Mouse (Mus musculus) CH12.LX (cell line): ENCODE results near the gene Itpk1. TPM values are rescaled to one million over a fixed set of nuclear protein-coding genes. Genes with fewer than 3 reads are reported as not detected.

Source experiments
- DNase-seq: peaks from one replicate; pipeline ENCODE4 v3.0.0-alpha.2; 2013; ENCODE audit errors: extremely low read depth
- H3K27ac ChIP-seq: 2 replicates; pipeline ENCODE4 v1.5.1; 2012; ENCODE audit warnings: low read depth, mild to moderate bottlenecking, control low read depth, moderate library complexity; ENCODE audit not compliant: insufficient read depth
- H3K27me3 ChIP-seq: replicated peaks from 2 replicates; pipeline ENCODE3; 2012; ENCODE audit warnings: inconsistent platforms
- H3K36me3 ChIP-seq, 2 experiments: replicated peaks in 1 of 2; 2 replicates each; pipeline versions ENCODE3 to v1.6.1; 2012; ENCODE audit warnings: inconsistent platforms in 1 of 2, low read length in 1 of 2, mild to moderate bottlenecking in 1 of 2, mixed read lengths in 1 of 2, moderate library complexity in 1 of 2; ENCODE audit not compliant: control insufficient read depth in 1 of 2, insufficient read depth in 1 of 2
- H3K4me1 ChIP-seq, 2 experiments: 2 replicates each; pipeline ENCODE4 v1.6.1; 2012; ENCODE audit warnings: inconsistent platforms in 1 of 2, moderate library complexity in 1 of 2; ENCODE audit not compliant: insufficient read depth in 2 of 2, control insufficient read depth in 1 of 2
- H3K4me2 ChIP-seq: 2 replicates; pipeline ENCODE4 v1.6.1; 2012; ENCODE audit warnings: low read depth, mild to moderate bottlenecking, control low read depth; ENCODE audit not compliant: poor library complexity, insufficient read depth, severe bottlenecking
- H3K4me3 ChIP-seq, 3 experiments: fragments of 150-350 bp in 1 of 3; sonication (generic) in 1 of 3; replicated peaks in 1 of 3; 2 replicates each; pipeline versions ENCODE3 to v1.5.1; 2011 to 2012; ENCODE audit warnings: low read depth in 2 of 3, low read length in 2 of 3, mild to moderate bottlenecking in 2 of 3, moderate library complexity in 2 of 3, control low read depth in 1 of 3, improper control_type of control experiment in 1 of 3, inconsistent platforms in 1 of 3, mixed read lengths in 1 of 3; ENCODE audit not compliant: poor library complexity in 1 of 3
- H3K79me2 ChIP-seq: replicated peaks from 2 replicates; pipeline ENCODE4 v1.6.1; 2012; ENCODE audit warnings: mild to moderate bottlenecking, moderate library complexity; ENCODE audit not compliant: control insufficient read depth, poor library complexity, insufficient read depth, severe bottlenecking; ENCODE audit errors: extremely low read depth
- H3K9ac ChIP-seq: 2 replicates; pipeline ENCODE4 v1.6.1; 2012; ENCODE audit warnings: low read depth, mild to moderate bottlenecking, control low read depth, moderate library complexity; ENCODE audit not compliant: insufficient read depth
- H3K9me3 ChIP-seq: replicated peaks from 2 replicates; pipeline ENCODE3; 2012; ENCODE audit warnings: low read length, inconsistent platforms, mixed read lengths
- BHLHE40 ChIP-seq: IDR thresholded peaks from 2 replicates; pipeline ENCODE4 v1.6.1; 2011; ENCODE audit warnings: mild to moderate bottlenecking, low read depth, low read length, improper control_type of control experiment
- CHD1 ChIP-seq: IDR thresholded peaks from 2 replicates; pipeline ENCODE4 v1.6.1; 2012; ENCODE audit warnings: low read depth, low read length, improper control_type of control experiment, inconsistent platforms
- E2F4 ChIP-seq: IDR thresholded peaks from 2 replicates; pipeline ENCODE4 v1.6.1; 2011; ENCODE audit warnings: low read depth, low read length, improper control_type of control experiment; ENCODE audit not compliant: insufficient replicate concordance
- ETS1 ChIP-seq: conservative IDR thresholded peaks from 2 replicates; pipeline ENCODE4 v1.6.1; 2012; ENCODE audit warnings: low read depth, mild to moderate bottlenecking, inconsistent platforms, low read length, improper control_type of control experiment, moderate library complexity
- GABPA ChIP-seq: IDR thresholded peaks from 2 replicates; pipeline ENCODE4 v1.6.1; 2012; ENCODE audit warnings: low read depth, low read length, improper control_type of control experiment, inconsistent platforms; ENCODE audit not compliant: insufficient replicate concordance
- HCFC1 ChIP-seq: IDR thresholded peaks from 2 replicates; pipeline ENCODE4 v1.6.1; 2012; ENCODE audit warnings: low read depth, mild to moderate bottlenecking, inconsistent platforms, low read length, improper control_type of control experiment
- IRF4 ChIP-seq: IDR thresholded peaks from 2 replicates; pipeline ENCODE4 v1.6.1; 2014; ENCODE audit warnings: low read depth, mild to moderate bottlenecking, inconsistent platforms, low read length, improper control_type of control experiment
- KAT2A ChIP-seq: IDR thresholded peaks from 2 replicates; pipeline ENCODE4 v1.6.1; 2012; ENCODE audit warnings: low read length, improper control_type of control experiment, inconsistent platforms; ENCODE audit not compliant: insufficient replicate concordance
- MAFK ChIP-seq: IDR thresholded peaks from 2 replicates; pipeline ENCODE4 v1.6.1; 2011; ENCODE audit warnings: low read length, improper control_type of control experiment; ENCODE audit not compliant: insufficient replicate concordance
- MAX ChIP-seq: IDR thresholded peaks from 2 replicates; pipeline ENCODE4 v1.6.1; 2011; ENCODE audit warnings: low read length, improper control_type of control experiment
- MAZ ChIP-seq: IDR thresholded peaks from 2 replicates; pipeline ENCODE4 v1.6.1; 2012; ENCODE audit warnings: low read depth, mild to moderate bottlenecking, inconsistent platforms, low read length, improper control_type of control experiment, moderate library complexity
- MEF2A ChIP-seq: IDR thresholded peaks from 2 replicates; pipeline ENCODE4 v1.6.1; 2014; ENCODE audit warnings: low read depth, mild to moderate bottlenecking, inconsistent platforms, low read length, improper control_type of control experiment, borderline replicate concordance
- MXI1 ChIP-seq: IDR thresholded peaks from 2 replicates; pipeline ENCODE4 v1.6.1; 2011; ENCODE audit warnings: mild to moderate bottlenecking, low read depth, low read length, improper control_type of control experiment
- MYC ChIP-seq: IDR thresholded peaks from 2 replicates; pipeline ENCODE4 v1.6.1; 2011; ENCODE audit warnings: low read depth, mild to moderate bottlenecking, improper control_type of control experiment, low read length
- NELFE ChIP-seq: IDR thresholded peaks from 2 replicates; pipeline ENCODE4 v1.6.1; 2011; ENCODE audit warnings: low read depth, low read length, improper control_type of control experiment
- NRF1 ChIP-seq: IDR thresholded peaks from 2 replicates; pipeline ENCODE4 v1.6.1; 2014; ENCODE audit warnings: low read depth, mild to moderate bottlenecking, inconsistent platforms, low read length, improper control_type of control experiment, moderate library complexity
- PAX5 ChIP-seq: IDR thresholded peaks from 2 replicates; pipeline ENCODE4 v1.6.1; 2012; ENCODE audit warnings: low read length, inconsistent platforms, mixed read lengths
- POLR2A ChIP-seq: IDR thresholded peaks from 2 replicates; pipeline ENCODE4 v1.6.1; 2011; ENCODE audit warnings: low read depth, mild to moderate bottlenecking, improper control_type of control experiment, low read length
- POLR2AphosphoS2 ChIP-seq: IDR thresholded peaks from 2 replicates; pipeline ENCODE4 v1.6.1; 2011; ENCODE audit warnings: low read depth, low read length, improper control_type of control experiment
- RAD21 ChIP-seq: IDR thresholded peaks from 2 replicates; pipeline ENCODE4 v1.6.1; 2011; ENCODE audit warnings: low read depth, mild to moderate bottlenecking, low read length, improper control_type of control experiment, moderate library complexity
- SIN3A ChIP-seq: IDR thresholded peaks from 2 replicates; pipeline ENCODE4 v1.6.1; 2012; ENCODE audit warnings: low read length, improper control_type of control experiment, inconsistent platforms
- TBP ChIP-seq: conservative IDR thresholded peaks from 2 replicates; pipeline ENCODE4 v1.6.1; 2011; ENCODE audit warnings: low read depth, low read length, improper control_type of control experiment
- USF2 ChIP-seq: conservative IDR thresholded peaks from 2 replicates; pipeline ENCODE4 v1.6.1; 2011; ENCODE audit warnings: low read depth, low read length, improper control_type of control experiment
- ZKSCAN1 ChIP-seq: IDR thresholded peaks from 2 replicates; pipeline ENCODE4 v1.6.1; 2012; ENCODE audit warnings: low read depth, inconsistent platforms, low read length, improper control_type of control experiment, borderline replicate concordance
- ZMIZ1 ChIP-seq: IDR thresholded peaks from 2 replicates; pipeline ENCODE4 v1.6.1; 2012; ENCODE audit warnings: low read depth, mild to moderate bottlenecking, inconsistent platforms, low read length, improper control_type of control experiment
- dilution Hi-C: fragments of 300-500 bp; cut with MboI; formaldehyde crosslinking; loops from 2 replicates; pipeline ENCODE4 v1.14.3; 2020; ENCODE audit warnings: low sequenced_read_pairs; ENCODE audit not compliant: extremely low pct_unique_long_range_greater_than_20kb, extremely low pct_ligation_motif_present
- in situ Hi-C: fragments of 300-500 bp; cut with MboI; formaldehyde crosslinking; loops from 3 replicates; pipeline ENCODE4 v1.14.3; 2019; ENCODE audit warnings: low sequenced_read_pairs, low pct_ligation_motif_present, low pct_unique_long_range_greater_than_20kb, mixed read lengths
- polyA plus RNA-seq: library from polyadenylated mRNA; unstranded; fragments of >175 nt; gene quantifications from 2 replicates; pipeline ENCODE4 v1.2.1, GENCODE M21; 2012; ENCODE audit warnings: low read depth; ENCODE audit not compliant: insufficient read length
- total RNA-seq, 2 experiments: library from RNA; depleted of rRNA; stranded (reverse); fragments of 300-350 nt in 1 of 2; fragments of >200 nt in 1 of 2; gene quantifications; 2 replicates each; pipeline ENCODE4 v1.2.3; 2012 to 2014

Itpk1 gene
- total and polyA plus RNA-seq, 3 experiments, result 14.0 to 25.1 (median 19.2) TPM

DNA sequence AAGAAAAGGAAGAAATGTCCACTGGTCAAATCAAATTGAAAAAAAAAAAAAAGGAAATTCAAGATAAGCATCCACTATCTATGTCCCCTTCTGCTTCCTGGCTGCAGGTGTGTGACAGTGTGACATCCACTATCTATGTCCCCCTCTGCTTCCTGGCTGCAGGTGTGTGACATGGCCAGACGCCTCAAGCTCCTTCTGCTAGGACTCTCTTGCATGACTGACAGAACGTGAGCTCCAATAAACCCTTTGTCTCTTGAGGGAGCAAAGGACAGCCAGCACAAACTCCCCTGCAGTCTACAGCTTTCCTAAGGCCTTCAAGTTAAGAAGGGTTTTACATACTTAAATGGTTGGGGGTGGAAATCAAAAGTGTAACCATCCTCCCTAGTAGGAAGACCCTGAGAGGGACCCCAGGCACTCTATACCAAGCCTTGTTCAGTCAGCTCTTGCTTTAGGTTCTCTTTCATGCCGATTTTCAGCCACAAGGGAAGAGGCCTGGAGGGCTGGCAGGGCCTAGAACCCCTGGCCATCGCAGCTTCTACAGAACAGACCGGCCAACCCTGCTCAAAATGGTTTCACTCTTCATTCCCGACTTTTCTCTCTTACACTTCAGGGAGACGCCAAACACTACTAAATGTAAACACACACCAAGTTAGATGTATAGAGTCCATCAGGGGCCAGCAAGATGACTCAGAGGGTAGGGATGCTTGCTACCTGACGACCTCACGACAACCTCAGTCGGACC, 10.1 kb upstream of the Itpk1 start:
- peaks cover 0 to 2% of the 10 kb centered on the region in 2 experiments; a peak in 1 of 4 replicates for H3K4me1 ChIP-seq
- no peaks in the 10 kb centered on the region for H3K79me2 ChIP-seq
- no peak overlapping the region for H3K4me2 ChIP-seq
- TF ChIP-seq MAZ (no peak), IRF4 (no peak), TBP (no peak), NRF1 (no peak), KAT2A (no peak), MXI1 (no peak), E2F4 (no peak), SIN3A (no peak), GABPA (no peak), CHD1 (no peak), POLR2AphosphoS2 (no peak), ZKSCAN1 (no peak)
- no peak overlapping the region for H3K27ac ChIP-seq
- H3K9me3 ChIP-seq, result no peaks in the 10 kb centered on the region
- dilution Hi-C loops, result no loop called here
- H3K9ac ChIP-seq, result no peak overlapping the region
- no peak for DNase-seq
- no peaks in the 10 kb centered on the region for H3K27me3 ChIP-seq
- H3K36me3 ChIP-seq, result no peaks in the 10 kb centered on the region
- no peak overlapping the region for H3K4me3 ChIP-seq
- in situ Hi-C loops, result no loop called here

DNA sequence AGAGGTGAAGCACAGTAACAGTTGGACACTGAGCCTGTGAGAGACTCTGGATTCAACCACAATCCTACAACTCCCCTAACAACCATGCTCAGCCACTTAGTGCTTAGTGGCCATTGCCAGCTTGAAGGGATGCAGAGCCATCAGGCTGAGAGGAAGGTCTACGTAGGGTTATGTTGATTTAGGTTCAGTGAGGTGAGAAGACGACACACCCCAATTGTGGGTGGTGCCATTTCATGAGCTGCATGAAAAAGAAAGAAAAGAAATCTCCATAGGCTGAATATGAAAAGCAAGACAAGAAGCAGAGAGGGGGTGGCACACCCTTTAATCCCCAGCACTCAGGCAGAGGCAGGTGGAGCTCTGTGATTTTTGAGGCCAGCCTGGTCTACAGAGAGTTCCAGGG, 9.4 kb upstream of the Itpk1 start:
- Histone ChIP-seq H3K4me1 (no peaks in the 10 kb centered on the region), H3K4me2 (no peak overlapping the region), H3K9me3 (no peaks in the 10 kb centered on the region), H3K36me3 (no peaks in the 10 kb centered on the region), H3K4me3 (no peak overlapping the region), H3K27ac (no peak overlapping the region), H3K9ac (no peak overlapping the region), H3K27me3 (no peaks in the 10 kb centered on the region), H3K79me2 (no peaks in the 10 kb centered on the region)
- dilution Hi-C loops, result no loop called here
- TF ChIP-seq MAZ, result no peak
- no peak for TF ChIP-seq MYC
- no peak for TF ChIP-seq MEF2A
- no peak for TF ChIP-seq PAX5
- TF ChIP-seq IRF4, result no peak
- TF ChIP-seq POLR2A, result no peak
- no peak for TF ChIP-seq RAD21
- TF ChIP-seq ZKSCAN1, result no peak
- no peak for TF ChIP-seq ZMIZ1
- no peak for TF ChIP-seq MAX
- no peak for TF ChIP-seq NELFE
- TF ChIP-seq BHLHE40, result no peak
- TF ChIP-seq MAFK, result no peak
- TF ChIP-seq KAT2A, result no peak
- no peak for TF ChIP-seq NRF1
- no peak for TF ChIP-seq CHD1
- no peak for TF ChIP-seq ETS1
- no peak for TF ChIP-seq HCFC1
- TF ChIP-seq USF2, result no peak
- DNase-seq, result no peak
- in situ Hi-C loops, result no loop called here
